Mouse (Mus musculus): ENCODE data around the gene Oas1g.
A peak's percentile ranks its signal among the peaks of the same experiment; 100 is the strongest.
"Not testable (repeated sequence)": the region's sequence is repeated elsewhere in the genome, so short reads cannot be mapped to it uniquely, and the experiment has no call there.

Oas1g gene

GRCm38 (mm10) chr5:120888294-120888815, 942 bp upstream of the Oas1g start:
- not testable (repeated sequence) for DNase-seq

GRCm38 (mm10) chr5:120887831-120888230, 418 bp upstream of the Oas1g start:
- DNase-seq, result no peak

DNA sequence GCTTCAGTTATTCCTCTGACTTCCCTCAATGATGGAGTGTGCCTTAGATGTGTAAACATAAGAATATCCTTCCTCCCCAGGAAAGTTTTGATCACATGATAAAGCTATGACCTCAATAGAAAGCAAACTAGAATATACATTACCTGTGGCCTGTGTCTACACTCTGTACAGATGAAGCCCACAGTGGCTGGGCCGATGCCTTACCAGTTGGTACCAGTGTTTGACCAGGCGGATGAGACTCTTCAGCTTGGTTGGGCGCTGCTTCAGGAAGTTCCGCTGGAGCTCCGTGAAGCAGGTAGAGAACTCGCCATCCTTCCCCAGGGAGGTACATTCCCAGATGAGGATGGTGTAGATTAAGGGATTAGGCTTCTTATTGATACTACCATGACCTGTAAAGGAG, 5.7 kb downstream of the Oas1g start:
- DNase-seq, result not testable (repeated sequence)

GRCm38 (mm10) chr5:120878803-120879202, 8.6 kb downstream of the Oas1g start:
- DNase-seq, result not testable (repeated sequence)

GRCm38 (mm10) chr5:120877407-120877806, 10.0 kb downstream of the Oas1g start:
- DNase-seq, result not testable (repeated sequence)

DNA sequence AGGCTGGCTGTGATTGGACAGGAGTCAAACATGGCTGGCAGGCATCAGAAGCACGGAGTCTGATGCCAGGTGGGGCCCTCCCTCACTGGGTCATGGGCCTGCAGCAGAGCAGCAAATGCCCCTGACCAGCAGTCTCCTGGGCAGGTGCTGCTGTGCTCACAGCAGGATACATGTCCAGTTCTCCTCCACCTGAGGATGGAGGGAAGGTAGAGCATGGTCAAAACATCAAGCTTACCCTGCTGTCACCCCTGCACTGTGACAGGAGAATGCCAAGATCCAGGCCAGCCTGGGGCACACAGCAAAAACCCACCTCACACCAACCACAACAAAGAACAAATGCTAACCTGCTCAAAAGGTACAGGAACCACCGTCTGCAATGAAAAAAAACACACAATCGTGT, 10.6 kb downstream of the Oas1g start:
- not testable (repeated sequence) for DNase-seq

DNA sequence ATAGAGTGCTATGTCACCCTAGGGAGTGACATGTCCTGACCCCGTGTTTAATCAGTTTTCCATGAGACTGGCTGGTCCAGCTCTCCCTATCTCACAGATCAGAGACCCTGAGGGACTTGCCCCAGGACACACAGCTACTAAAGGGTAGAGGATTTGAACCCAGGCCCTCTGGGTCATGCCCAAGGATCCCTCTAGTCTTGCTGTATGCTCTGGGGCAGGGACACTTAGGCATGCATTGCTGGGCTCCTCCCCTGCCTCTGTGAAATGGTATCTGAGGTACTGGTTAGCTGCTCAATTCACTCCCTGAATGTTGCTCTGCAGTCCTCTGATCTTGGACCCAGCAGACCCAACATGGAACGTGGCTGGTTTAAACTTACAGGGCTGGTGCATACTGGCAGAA, 15.9 kb downstream of the Oas1g start:
- no peak for DNase-seq

DNA sequence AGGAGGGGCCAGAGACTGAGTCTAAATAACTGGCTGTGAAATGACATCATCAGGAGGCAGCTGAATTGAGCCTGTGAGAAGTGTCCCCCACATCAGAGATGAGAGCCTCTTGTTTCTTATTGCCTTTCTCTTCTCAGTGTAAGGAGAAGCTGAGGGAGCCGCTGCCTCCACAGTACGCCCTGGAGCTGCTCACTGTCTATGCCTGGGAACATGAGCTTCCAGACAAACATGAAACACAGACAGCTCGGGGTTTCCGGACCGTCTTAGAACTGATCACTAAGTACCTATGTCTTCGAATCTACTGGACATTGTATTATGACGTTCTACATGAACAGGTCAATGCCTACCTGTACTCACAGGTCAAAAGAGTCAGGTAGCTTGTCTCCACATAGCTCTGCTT, 16.6 kb downstream of the Oas1g start:
- no peak for DNase-seq

- no peak for DNase-seq
Measured at GRCm38 (mm10) chr5:120870081-120870480, 17.3 kb downstream of the Oas1g start.

DNA sequence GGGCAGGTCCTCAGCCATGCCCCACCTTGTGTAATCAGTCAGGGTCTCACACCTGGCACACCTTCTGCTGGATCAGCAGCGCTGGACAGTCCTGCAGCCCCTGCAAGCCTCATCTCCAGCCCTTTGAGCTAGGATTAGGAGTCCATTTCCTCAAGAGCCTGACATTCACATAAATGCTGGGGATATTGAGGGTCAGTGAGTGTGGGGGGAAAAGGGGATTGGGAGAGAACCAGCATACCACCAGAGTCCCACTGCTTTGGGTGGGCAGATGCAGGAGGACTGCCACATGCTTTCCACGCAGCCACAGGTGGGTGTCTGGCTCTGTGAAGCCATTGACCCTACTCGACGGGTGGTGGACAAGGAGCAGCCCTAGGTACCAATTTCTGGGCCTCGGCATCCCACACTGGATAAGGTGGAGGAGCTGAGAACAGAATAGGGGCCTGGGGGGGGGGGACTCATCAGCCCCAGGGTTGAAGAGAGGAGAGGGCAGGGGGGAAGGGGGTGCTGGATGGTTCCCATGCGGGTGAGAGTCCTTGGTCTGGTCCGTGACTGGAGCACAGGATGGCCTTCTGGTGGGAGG, 17.9 kb downstream of the Oas1g start:
- no peak for DNase-seq

GRCm38 (mm10) chr5:120865336-120865860, 22.0 kb downstream of the Oas1g start:
- DNase-seq, result peak; percentile 6

- DNase-seq, result no peak
Measured at GRCm38 (mm10) chr5:120861121-120861520, 26.3 kb downstream of the Oas1g start, which contains the start of gene Oas1h. TSS of gene Oas1h (plus strand) at chr5:120861421.

GRCm38 (mm10) chr5:120859241-120859640, 28.2 kb downstream of the Oas1g start:
- DNase-seq, result no peak

DNA sequence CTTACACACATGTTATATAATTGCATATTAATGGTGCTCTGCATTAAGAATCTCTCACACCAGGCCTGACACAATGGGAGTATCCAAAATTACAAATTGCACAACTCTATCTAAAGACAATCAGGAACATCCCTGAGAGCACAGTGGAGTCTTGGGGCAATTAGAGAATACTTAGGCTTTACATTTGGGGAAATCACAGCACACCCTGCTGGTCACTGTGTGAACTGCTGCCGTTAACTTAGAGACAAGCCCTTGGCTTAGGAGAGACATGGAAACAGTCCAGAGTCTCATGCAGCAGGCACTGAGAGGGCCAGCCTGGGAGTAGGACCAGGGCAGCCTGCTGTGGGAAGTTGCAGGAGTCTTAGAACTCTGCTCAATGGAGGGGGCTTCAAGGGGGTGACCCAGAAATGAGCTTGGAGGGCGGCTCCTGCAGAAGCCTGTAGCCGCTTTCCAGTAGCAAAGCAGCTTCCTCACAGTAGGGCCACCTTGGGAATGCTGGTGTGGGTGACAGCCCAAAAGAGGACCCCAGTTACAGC, 37.7 kb downstream of the Oas1g start:
- DNase-seq, result peak; percentile 53

GRCm38 (mm10) chr5:120847067-120847466, 40.3 kb downstream of the Oas1g start, which contains the start of gene Oas1f:
TSS of gene Oas1f (plus strand) at chr5:120847367.
- no peak for DNase-seq

GRCm38 (mm10) chr5:120844713-120845112, 42.7 kb downstream of the Oas1g start:
- DNase-seq, result peak; percentile 14

DNA sequence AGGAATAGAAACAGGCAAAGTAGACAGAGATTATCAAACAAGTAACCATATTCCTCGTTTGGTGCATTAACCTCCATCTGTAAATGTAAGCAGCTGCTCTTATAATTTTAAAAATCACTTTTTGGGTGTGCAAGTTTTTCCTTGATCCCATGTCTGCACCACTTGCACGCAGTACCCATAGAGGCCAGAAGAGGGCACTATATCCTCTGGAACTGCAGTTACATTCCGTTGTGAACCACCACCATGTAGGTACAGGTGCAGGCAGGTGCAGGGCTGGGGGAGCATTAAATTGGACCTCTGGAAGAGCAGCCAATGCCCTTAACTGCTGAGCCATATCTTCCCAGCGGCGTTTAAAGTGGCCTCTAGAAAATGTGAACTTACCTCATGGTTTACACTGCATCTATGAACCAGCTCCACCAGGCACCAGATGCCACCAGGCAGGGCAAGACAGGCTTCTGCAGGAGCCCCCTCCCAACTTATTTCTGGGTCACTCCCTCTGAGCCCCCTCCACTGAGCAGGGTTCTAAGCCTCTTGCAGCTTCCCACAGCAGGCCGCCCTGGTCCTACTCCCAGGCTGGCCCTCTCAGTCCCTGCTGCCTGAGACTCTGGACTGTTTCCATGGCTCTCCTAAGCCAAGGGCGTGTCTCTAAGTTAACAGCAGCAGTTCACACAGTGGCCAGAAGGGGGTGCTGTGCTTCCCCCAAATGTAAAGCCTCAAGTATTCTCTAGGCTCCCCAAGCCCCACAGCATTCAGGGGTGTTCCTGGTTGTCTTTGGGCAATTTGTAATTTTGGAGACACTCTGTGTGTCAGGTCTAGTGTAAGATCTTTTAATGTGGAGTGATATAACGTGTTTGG, 50.5 kb downstream of the Oas1g start:
- peak; percentile 45 for DNase-seq

GRCm38 (mm10) chr5:120833335-120834280, 53.8 kb downstream of the Oas1g start:
- no peak for DNase-seq

- no peak for DNase-seq
Measured at GRCm38 (mm10) chr5:120831031-120831430, 56.4 kb downstream of the Oas1g start.
